Mouse (Mus musculus): ENCODE data around the gene Apoa4. TPM values are rescaled to one million over a fixed set of nuclear protein-coding genes. Genes with fewer than 3 reads are reported as not detected.

Gene Apoa4
- polyA plus RNA-seq (2016; fragmentation: Nextera tagmentation; extraction: Ambion mirVana) = not detected in 2 replicates

GRCm38 (mm10) chr9:46240526-46241153 lies at the start of gene Apoa4:
TSS of gene Apoa4 (plus strand) at chr9:46240696.
- peaks cover 32% of the 10 kb centered on the region; the same call in 1 of the 2 replicates for H3K27me3 ChIP-seq (replicated peaks)
- no peak within 1 kb of the TSS for H3K27ac ChIP-seq
- no peak within 1 kb of the TSS for H3K4me2 ChIP-seq
- H3K9me3 ChIP-seq (replicated peaks) = no peaks in the 10 kb centered on the region
- H3K4me1 ChIP-seq = peaks cover 8% of the 10 kb centered on the region
- no peak for ATAC-seq
- H3K4me3 ChIP-seq = no peak within 1 kb of the TSS
- 46% methylated on average over 7 of the region's 7 CpGs for WGBS (ENCODE audit: insufficient replicate concordance)
- no peak within 1 kb of the TSS for H3K9ac ChIP-seq
- H3K36me3 ChIP-seq = no peaks in the 10 kb centered on the region

GRCm38 (mm10) chr9:46191234-46191633 lies 49.3 kb upstream of the Apoa4 start:
- H3K9ac ChIP-seq = no peak overlapping the region
- no peak overlapping the region for H3K4me2 ChIP-seq
- no peak overlapping the region for H3K27ac ChIP-seq
- no peaks in the 10 kb centered on the region for H3K27me3 ChIP-seq (replicated peaks)
- H3K36me3 ChIP-seq = peaks cover 31% of the 10 kb centered on the region
- no peak for ATAC-seq
- WGBS (ENCODE audit: insufficient replicate concordance) = 70% methylated on average over 8 of the region's 8 CpGs
- H3K4me3 ChIP-seq = no peak overlapping the region
- H3K9me3 ChIP-seq (replicated peaks) = no peaks in the 10 kb centered on the region
- H3K4me1 ChIP-seq = peaks cover 2% of the 10 kb centered on the region; the same call in 1 of the 2 replicates

GRCm38 (mm10) chr9:46191644-46192043 lies 48.9 kb upstream of the Apoa4 start:
- peaks cover 35% of the 10 kb centered on the region for H3K36me3 ChIP-seq
- no peak overlapping the region for H3K4me2 ChIP-seq
- no peak for ATAC-seq
- H3K4me3 ChIP-seq = no peak overlapping the region
- H3K4me1 ChIP-seq = peaks cover 6% of the 10 kb centered on the region
- H3K27me3 ChIP-seq (replicated peaks) = no peaks in the 10 kb centered on the region
- no peak overlapping the region for H3K9ac ChIP-seq
- H3K9me3 ChIP-seq (replicated peaks) = no peaks in the 10 kb centered on the region
- 67% methylated on average over 1 of the region's 1 CpGs for WGBS (ENCODE audit: insufficient replicate concordance)
- H3K27ac ChIP-seq = no peak overlapping the region

- WGBS (ENCODE audit: insufficient replicate concordance) = 84% methylated on average over 6 of the region's 6 CpGs
- Histone ChIP-seq H3K36me3 (peaks cover 42% of the 10 kb centered on the region), H3K4me2 (no peak overlapping the region), H3K9me3 (replicated peaks) (no peaks in the 10 kb centered on the region), H3K27ac (no peak overlapping the region), H3K27me3 (replicated peaks) (no peaks in the 10 kb centered on the region), H3K9ac (no peak overlapping the region), H3K4me3 (no peak overlapping the region), H3K4me1 (peaks cover 15% of the 10 kb centered on the region)
- no peak for ATAC-seq
These were observed 47.9 kb upstream of the Apoa4 start for GRCm38 (mm10) chr9:46192642-46193041.

- H3K27ac ChIP-seq = no peak overlapping the region
These were observed 45.7 kb upstream of the Apoa4 start for GRCm38 (mm10) chr9:46194809-46195208.

GRCm38 (mm10) chr9:46196699-46197169 lies 43.8 kb upstream of the Apoa4 start:
- H3K4me1 ChIP-seq = peaks cover 20% of the 10 kb centered on the region
- no peak overlapping the region for H3K4me3 ChIP-seq
- no peak overlapping the region for H3K27ac ChIP-seq
- 31% methylated on average over 12 of the region's 12 CpGs for WGBS (ENCODE audit: insufficient replicate concordance)
- H3K36me3 ChIP-seq = peaks cover 79% of the 10 kb centered on the region
- H3K27me3 ChIP-seq (replicated peaks) = no peaks in the 10 kb centered on the region
- peak overlapping the region; percentile 14; the same call in 1 of the 2 replicates for H3K4me2 ChIP-seq
- no peak for ATAC-seq
- no peak overlapping the region for H3K9ac ChIP-seq
- no peaks in the 10 kb centered on the region for H3K9me3 ChIP-seq (replicated peaks)

More at GRCm38 (mm10) chr9:46194809-46195208, 45.7 kb upstream of the Apoa4 start:
- H3K4me2 ChIP-seq = no peak overlapping the region
- no peaks in the 10 kb centered on the region for H3K9me3 ChIP-seq (replicated peaks)
- 71% methylated on average over 9 of the region's 9 CpGs for WGBS (ENCODE audit: insufficient replicate concordance)
- H3K9ac ChIP-seq = no peak overlapping the region
- H3K4me3 ChIP-seq = no peak overlapping the region
- no peak for ATAC-seq
- H3K27me3 ChIP-seq (replicated peaks) = no peaks in the 10 kb centered on the region
- H3K36me3 ChIP-seq = peaks cover 62% of the 10 kb centered on the region
- H3K4me1 ChIP-seq = peaks cover 20% of the 10 kb centered on the region

DNA sequence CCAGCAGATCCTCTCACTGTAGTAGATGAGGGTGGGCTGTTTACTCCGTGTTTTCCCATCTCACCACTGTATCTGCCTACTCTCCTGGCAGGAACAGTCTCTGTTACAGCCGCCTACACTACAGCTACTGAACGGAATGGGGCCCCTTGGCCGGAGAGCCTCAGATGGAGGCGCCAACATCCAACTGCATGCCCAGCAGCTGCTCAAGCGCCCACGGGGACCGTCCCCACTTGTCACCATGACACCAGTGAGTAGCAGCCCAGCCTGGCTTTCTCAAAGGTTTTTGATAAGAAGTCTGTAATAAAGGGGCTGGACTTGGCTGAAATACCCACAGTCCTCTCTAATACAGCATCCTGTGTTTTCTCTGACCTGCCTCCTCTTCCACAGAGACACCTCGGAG lies 42.0 kb upstream of the Apoa4 start:
- Histone ChIP-seq H3K27me3 (replicated peaks) (no peaks in the 10 kb centered on the region), H3K4me3 (no peak overlapping the region), H3K4me2 (no peak overlapping the region), H3K27ac (no peak overlapping the region), H3K9ac (no peak overlapping the region), H3K9me3 (replicated peaks) (no peaks in the 10 kb centered on the region), H3K36me3 (peaks cover 85% of the 10 kb centered on the region), H3K4me1 (peaks cover 37% of the 10 kb centered on the region)
- WGBS (ENCODE audit: insufficient replicate concordance) = 74% methylated on average over 9 of the region's 9 CpGs
- ATAC-seq = no peak

- WGBS (ENCODE audit: insufficient replicate concordance) = 74% methylated on average over 7 of the region's 7 CpGs
- H3K4me1 ChIP-seq = peaks cover 38% of the 10 kb centered on the region
- H3K27ac ChIP-seq = no peak overlapping the region
- H3K4me2 ChIP-seq = no peak overlapping the region
- no peaks in the 10 kb centered on the region for H3K27me3 ChIP-seq (replicated peaks)
- no peaks in the 10 kb centered on the region for H3K9me3 ChIP-seq (replicated peaks)
- H3K36me3 ChIP-seq = peaks cover 82% of the 10 kb centered on the region
- H3K9ac ChIP-seq = no peak overlapping the region
- H3K4me3 ChIP-seq = no peak overlapping the region
- ATAC-seq = no peak
These were observed 41.6 kb upstream of the Apoa4 start for GRCm38 (mm10) chr9:46198936-46199335.

DNA sequence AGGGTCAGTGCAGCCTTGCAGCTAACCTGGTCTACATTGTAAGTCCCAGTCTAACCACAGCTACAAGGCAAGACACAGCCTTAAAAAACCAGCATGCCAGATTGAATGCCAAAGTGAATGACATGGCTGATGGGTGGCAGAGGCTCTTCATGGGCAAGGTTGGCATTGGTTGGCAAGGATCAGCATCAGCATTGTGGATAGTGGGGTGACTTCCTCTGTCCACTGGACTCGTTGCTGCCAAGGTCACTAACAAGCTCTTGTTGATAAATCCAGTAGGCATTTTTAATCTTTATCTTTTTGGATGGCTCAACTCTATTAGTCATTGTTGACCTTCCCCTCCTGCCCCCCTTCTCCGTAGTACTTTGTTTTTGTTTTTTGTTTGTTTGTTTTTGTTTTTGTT lies 40.9 kb upstream of the Apoa4 start:
- Histone ChIP-seq H3K27ac (no peak overlapping the region), H3K4me3 (no peak overlapping the region), H3K4me2 (no peak overlapping the region), H3K9ac (no peak overlapping the region), H3K36me3 (peaks cover 82% of the 10 kb centered on the region), H3K4me1 (peaks cover 38% of the 10 kb centered on the region), H3K27me3 (replicated peaks) (no peaks in the 10 kb centered on the region), H3K9me3 (replicated peaks) (no peaks in the 10 kb centered on the region)
- no peak for ATAC-seq
- WGBS (ENCODE audit: insufficient replicate concordance) = 68% methylated on average over 2 of the region's 2 CpGs

GRCm38 (mm10) chr9:46206834-46207500 lies 33.5 kb upstream of the Apoa4 start:
- ATAC-seq = peak; percentile 77
- H3K36me3 ChIP-seq = peaks cover 69% of the 10 kb centered on the region
- 22% methylated on average over 10 of the region's 10 CpGs for WGBS (ENCODE audit: insufficient replicate concordance)

GRCm38 (mm10) chr9:46207501-46207869 lies 33.0 kb upstream of the Apoa4 start:
- Histone ChIP-seq H3K4me1 (peaks cover 51% of the 10 kb centered on the region), H3K27me3 (replicated peaks) (no peaks in the 10 kb centered on the region), H3K9ac (no peak overlapping the region), H3K36me3 (peaks cover 70% of the 10 kb centered on the region), H3K4me2 (no peak overlapping the region; the same call in 1 of the 2 replicates), H3K27ac (peak overlapping the region; percentile 50), H3K9me3 (replicated peaks) (no peaks in the 10 kb centered on the region), H3K4me3 (no peak overlapping the region)
- WGBS (ENCODE audit: insufficient replicate concordance) = 73% methylated on average over 6 of the region's 6 CpGs
- ATAC-seq = no peak

More at GRCm38 (mm10) chr9:46206834-46207500, 33.5 kb upstream of the Apoa4 start:
- no peak overlapping the region for H3K9ac ChIP-seq
- H3K27ac ChIP-seq = peak overlapping the region; percentile 50
- H3K9me3 ChIP-seq (replicated peaks) = no peaks in the 10 kb centered on the region
- H3K4me1 ChIP-seq = peaks cover 52% of the 10 kb centered on the region
- H3K4me3 ChIP-seq = no peak overlapping the region
- no peak overlapping the region; the same call in 1 of the 2 replicates for H3K4me2 ChIP-seq
- H3K27me3 ChIP-seq (replicated peaks) = no peaks in the 10 kb centered on the region

- 81% methylated on average over 13 of the region's 13 CpGs for WGBS (ENCODE audit: insufficient replicate concordance)
- H3K9me3 ChIP-seq (replicated peaks) = no peaks in the 10 kb centered on the region
- peaks cover 45% of the 10 kb centered on the region for H3K4me1 ChIP-seq
- no peak overlapping the region for H3K9ac ChIP-seq
- H3K27me3 ChIP-seq (replicated peaks) = no peaks in the 10 kb centered on the region
- no peak overlapping the region for H3K27ac ChIP-seq
- H3K4me3 ChIP-seq = no peak overlapping the region
- H3K4me2 ChIP-seq = no peak overlapping the region
- no peak for ATAC-seq
- peaks cover 79% of the 10 kb centered on the region for H3K36me3 ChIP-seq
These were observed 32.0 kb upstream of the Apoa4 start for GRCm38 (mm10) chr9:46208401-46208974.

Data from liver, embryonic 12.5 days (tissue).